Mouse (Mus musculus): ENCODE measurements around the gene Hrh1. TPM values are rescaled to one million over a fixed set of nuclear protein-coding genes. Genes with fewer than 3 reads are reported as not detected.

Hrh1 gene
- total RNA-seq, 2 experiments from 2014 or later, result 17.9 to 18.5 TPM

DNA sequence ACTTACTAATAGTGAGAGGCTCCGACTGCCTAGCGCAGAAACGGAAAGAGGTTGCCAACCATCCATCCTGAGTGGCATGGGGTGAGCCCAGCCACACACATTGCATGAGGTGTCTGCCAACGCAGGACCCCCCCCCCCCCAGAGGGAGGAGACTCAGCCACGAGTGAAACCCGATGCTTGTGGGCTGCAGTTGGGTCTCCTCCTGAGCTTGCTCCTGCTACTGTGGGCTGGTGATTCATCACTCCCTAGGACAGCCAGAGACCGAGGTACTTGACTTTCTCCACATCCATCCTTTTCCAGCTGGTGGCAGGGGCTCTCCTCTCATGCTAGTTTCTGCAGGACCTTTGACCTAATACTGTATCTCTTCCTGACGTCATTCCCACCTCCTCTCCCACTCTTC lies 5.9 kb downstream of the Hrh1 start:
- intact Hi-C loops (cut with DNase I), result no loop called here
- no peak for DNase-seq (ENCODE audit: low spot score in 2 of 2)

DNA sequence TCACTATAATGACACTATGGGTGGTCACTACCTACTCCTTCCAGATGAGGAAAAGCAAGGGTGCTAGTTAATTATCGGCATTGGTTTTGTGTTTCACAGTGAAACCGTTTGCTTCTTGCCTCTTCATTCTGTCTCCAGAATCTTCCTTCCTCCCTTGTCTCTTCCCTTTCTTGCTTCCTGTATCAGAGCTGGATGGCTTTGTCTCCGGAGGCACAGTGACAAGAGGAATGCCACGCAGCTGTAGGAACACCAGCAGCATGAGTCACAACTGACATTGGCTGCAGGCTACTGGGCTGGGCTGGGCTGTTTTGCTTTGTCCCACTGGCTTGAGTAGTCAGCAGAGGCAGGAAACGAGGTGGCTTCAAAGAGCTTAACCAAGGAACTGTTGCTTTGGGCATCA lies 6.4 kb downstream of the Hrh1 start:
- no peak for DNase-seq (ENCODE audit: low spot score in 2 of 2)
- intact Hi-C loops (cut with DNase I), result no loop called here

DNA sequence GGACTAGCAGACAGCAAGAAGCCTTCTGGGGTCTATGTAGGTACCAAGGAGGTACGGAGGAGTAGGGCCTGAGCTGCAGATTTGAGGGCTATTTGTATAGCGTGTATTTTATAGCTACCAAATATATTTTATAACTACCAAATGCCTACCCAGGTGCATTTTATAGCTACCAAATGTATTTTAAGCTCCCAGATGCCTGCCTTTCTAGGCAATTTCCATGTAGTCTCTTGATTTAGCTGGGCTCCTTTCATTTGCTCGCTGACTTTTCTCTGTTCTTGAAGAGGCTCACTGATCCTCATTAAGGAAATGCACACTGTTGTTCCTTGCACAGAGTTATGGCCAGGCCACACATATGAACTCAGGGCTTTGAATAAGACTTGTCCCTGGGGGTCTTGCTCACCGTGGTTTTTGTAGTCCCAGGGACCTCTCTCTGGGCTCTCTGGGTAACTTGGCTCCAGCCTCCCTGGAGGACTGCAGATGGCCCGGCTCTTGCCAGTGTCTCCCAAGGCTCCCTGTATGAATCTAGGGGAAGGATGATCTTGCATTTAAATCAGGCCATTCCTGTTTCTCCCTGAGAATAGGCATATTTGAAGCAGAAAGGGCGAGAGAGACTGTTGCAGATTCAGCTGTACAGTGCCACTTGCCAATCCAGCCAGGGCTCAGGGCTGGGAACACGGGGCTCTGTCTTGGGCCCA lies 7.2 kb downstream of the Hrh1 start:
- intact Hi-C loops (cut with DNase I), result no loop called here
- peak; percentile 37 to 68 for DNase-seq (ENCODE audit: low spot score in 2 of 2)

GRCm38 (mm10) chr6:114406634-114407033 lies 8.9 kb downstream of the Hrh1 start:
- intact Hi-C loops (cut with DNase I), result no loop called here

DNA sequence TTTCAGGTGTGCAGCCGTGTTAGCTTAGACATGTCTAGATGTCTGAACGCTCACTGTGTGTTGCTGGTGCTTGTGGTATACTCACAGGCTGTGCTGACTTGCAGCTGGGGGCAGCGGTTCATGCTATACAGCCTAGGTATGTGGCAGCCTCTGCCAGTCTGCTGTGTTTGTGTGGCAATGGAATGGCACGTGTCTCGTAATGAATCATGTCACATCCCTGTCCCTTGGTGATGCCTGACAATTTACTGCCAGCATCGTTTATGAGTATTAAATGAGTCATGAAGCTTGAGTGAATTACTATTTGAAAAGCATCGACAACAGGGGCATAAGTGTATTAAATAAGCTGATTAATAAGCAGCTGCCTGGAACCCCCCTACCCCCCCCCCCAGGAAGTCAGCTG lies 9.3 kb downstream of the Hrh1 start:
- no peak for DNase-seq (ENCODE audit: low spot score in 2 of 2)
- intact Hi-C loops (cut with DNase I), result no loop called here

More at GRCm38 (mm10) chr6:114406634-114407033, 8.9 kb downstream of the Hrh1 start:
- DNase-seq (ENCODE audit: low spot score in 2 of 2), result no peak

DNA sequence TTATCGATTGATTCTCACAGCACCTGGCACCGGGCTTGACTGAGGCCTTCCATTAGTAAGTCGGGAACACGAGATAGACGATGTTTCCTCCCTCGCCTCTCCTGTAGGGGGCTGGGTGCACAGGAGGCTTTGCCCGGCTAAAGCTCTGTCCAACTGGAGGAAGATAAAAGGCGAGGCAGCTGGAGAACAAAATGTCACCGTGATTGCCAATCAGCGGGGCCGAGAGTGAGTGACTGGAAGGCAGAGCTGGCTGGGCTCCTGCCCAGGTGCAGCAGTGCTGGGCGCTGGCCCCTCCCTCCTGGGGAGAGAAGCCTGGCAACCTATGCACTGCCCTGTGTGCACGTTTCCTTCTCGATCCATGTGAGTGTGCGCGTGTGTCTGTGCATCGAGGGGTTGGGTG lies 10.5 kb downstream of the Hrh1 start:
- no peak for DNase-seq (ENCODE audit: low spot score in 2 of 2)
- intact Hi-C loops (cut with DNase I), result no loop called here

DNA sequence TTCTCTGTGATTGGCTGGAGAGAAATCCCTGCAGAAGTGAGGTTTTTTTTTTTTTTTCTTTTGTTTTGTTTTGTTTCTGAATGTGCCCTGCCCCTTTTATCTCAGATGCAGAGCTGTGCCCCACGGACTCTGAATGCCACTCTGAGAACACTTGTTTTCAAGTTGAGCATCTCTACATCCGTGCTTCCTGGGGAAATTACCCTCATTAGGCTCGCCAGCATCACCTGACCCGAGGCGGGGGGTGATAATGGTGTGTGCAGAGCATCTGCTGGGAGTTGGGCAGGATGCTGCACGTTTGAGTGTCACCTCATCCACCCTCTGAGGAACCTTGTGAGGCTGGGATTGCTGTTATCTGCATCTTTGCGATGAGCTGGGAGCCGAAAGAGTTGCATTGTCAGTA lies 14.2 kb downstream of the Hrh1 start:
- intact Hi-C loops (cut with DNase I), result no loop called here
- no peak for DNase-seq (ENCODE audit: low spot score in 2 of 2)

GRCm38 (mm10) chr6:114414510-114414909 lies 16.8 kb downstream of the Hrh1 start:
- intact Hi-C loops (cut with DNase I), result no loop called here
- peak; percentile 50 to 83 for DNase-seq (ENCODE audit: low spot score in 2 of 2)

- no peak for DNase-seq (ENCODE audit: low spot score in 2 of 2)
- intact Hi-C loops (cut with DNase I), result no loop called here
Observed at GRCm38 (mm10) chr6:114418037-114418436, 20.3 kb downstream of the Hrh1 start.

- intact Hi-C loops (cut with DNase I), result no loop called here
- DNase-seq (ENCODE audit: low spot score in 2 of 2), result no peak
Observed at GRCm38 (mm10) chr6:114421061-114421460, 23.3 kb downstream of the Hrh1 start.

DNA sequence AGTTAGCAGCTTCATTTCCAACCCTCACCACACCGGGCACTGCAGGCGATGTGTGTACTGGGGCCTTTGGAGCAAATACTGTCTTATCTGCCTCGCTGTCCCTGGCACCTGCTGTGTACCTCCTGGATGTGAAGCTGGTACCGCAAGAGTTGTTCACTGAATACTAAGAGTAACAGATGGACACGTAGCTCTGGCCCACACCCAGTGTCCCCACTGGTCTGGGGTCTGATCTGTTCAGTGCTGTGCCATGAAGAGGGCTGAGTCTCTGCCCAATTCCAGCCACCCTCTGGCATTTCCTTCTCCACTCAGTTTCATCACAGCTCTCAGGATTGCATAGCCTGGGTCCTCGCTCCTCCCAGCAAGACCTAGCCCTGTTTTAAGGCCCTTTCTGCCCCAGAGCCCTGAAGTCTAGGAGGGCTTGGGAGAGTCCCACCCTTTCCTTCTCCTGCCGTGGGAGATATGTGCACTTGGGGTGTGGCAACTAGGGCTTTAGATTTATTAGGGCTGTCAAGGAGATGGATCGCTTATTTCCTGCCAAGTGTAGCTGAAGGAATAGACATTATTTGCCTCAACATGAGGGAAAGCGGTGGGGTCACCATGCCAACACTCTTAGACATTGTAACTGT lies 25.4 kb downstream of the Hrh1 start:
- no peak for DNase-seq (ENCODE audit: low spot score in 2 of 2)

DNA sequence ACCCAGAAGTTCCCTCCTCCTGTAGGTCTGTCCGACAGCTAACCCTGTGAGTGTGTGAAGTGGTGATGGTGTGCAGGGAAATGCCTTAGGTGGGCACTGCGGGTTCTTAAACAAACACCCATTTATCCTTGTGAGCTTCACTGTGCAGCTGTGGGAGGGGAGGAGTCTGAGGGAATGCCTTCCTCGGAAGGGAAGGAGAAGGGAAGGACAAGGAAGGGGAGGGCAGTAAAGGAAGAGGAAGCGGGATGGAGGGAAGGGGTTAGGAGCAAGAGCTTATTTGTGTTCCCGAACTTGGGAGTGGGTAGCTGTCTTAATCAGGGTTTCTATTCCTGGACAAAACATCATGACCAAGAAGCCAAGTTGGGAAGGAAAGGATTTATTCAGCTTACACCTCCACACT lies 27.6 kb downstream of the Hrh1 start:
- intact Hi-C loops (cut with DNase I), result no loop called here
- no peak for DNase-seq (ENCODE audit: low spot score in 2 of 2)

More for the DNA sequence above, 25.4 kb downstream of the Hrh1 start:
- intact Hi-C loops (cut with DNase I), result no loop called here

GRCm38 (mm10) chr6:114427641-114428040 lies 29.9 kb downstream of the Hrh1 start:
- no peak for DNase-seq (ENCODE audit: low spot score in 2 of 2)
- intact Hi-C loops (cut with DNase I), result no loop called here

DNA sequence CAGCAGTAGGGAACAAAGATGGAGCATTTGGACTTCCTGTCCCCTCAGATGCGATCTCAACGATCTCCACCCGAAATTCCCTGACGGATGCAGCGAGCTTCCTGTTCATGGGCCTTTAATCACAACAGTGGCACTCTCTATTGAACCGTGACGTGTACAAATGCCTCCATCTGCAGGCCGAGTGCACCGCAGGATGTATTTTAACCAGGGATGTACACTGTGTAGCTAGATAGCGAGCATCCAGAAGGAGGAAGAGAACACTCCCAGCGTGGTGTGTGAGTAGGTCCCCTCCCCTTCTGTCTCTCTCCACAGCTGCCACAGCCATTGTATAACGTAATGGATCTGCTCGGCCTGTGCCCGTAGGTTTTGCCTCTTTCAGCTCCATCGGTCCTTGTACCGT lies 31.1 kb downstream of the Hrh1 start:
- no peak for DNase-seq (ENCODE audit: low spot score in 2 of 2)
- intact Hi-C loops (cut with DNase I), result no loop called here

GRCm38 (mm10) chr6:114432591-114432990 lies 34.9 kb downstream of the Hrh1 start:
- intact Hi-C loops (cut with DNase I), result no loop called here
- no peak for DNase-seq (ENCODE audit: low spot score in 2 of 2)

- no peak for DNase-seq (ENCODE audit: low spot score in 2 of 2)
- intact Hi-C loops (cut with DNase I), result no loop called here
Observed at GRCm38 (mm10) chr6:114434524-114434923, 36.8 kb downstream of the Hrh1 start.

- intact Hi-C loops (cut with DNase I), result no loop called here
- DNase-seq (ENCODE audit: low spot score in 2 of 2), result no peak
Observed at GRCm38 (mm10) chr6:114440302-114440701, 42.6 kb downstream of the Hrh1 start.

- intact Hi-C loops (cut with DNase I), result no loop called here
Observed at GRCm38 (mm10) chr6:114440788-114441453, 43.2 kb downstream of the Hrh1 start.

DNA sequence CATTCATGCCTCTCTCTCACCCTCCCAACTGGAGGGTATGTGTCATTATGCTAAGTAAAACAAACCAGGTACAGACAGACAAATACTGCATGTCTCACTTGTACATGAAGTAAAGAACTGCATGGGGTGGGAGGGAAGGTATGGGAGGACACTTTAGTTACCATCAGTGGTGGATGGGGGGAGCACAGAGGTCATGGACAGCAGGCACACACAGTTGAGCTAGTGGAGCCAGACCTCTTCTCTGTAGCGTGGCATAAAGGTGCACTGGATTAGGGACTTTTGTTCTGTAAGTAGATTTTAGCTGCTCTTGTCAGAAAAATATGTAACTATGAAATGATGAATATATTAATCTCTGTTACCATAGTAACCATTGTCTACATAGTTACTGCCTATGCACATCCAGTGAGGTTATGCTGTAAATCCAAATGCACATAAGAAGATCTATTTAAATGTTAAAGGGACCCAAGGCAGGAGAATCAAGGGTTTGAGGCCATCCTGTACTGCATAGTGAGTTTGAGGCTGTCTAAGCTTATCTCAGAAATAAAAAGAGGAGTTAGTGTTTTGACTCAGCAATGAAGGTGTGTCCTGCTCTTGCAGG lies 46.6 kb downstream of the Hrh1 start:
- intact Hi-C loops (cut with DNase I), result no loop called here
- DNase-seq (ENCODE audit: low spot score in 2 of 2), result no peak

More at GRCm38 (mm10) chr6:114440788-114441453, 43.2 kb downstream of the Hrh1 start:
- no peak for DNase-seq (ENCODE audit: low spot score in 2 of 2)

DNA sequence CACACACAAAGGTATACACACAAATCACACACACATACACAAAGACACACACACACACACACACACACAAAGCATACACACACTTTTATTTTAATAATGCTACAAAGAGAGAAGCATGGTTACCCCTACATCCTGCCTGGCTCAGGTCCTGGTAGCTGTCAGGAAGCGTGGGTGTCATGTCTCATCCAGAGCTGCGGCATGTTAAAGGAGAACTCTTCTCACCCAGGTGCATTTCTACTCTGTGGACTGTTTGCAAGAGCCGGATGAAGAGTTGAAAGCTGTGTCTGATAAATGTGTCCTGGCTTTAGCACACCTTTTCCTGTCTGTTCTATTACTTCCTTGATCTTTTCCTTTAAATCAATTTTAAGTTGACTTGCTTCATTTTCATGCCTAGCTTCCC lies 47.2 kb downstream of the Hrh1 start:
- intact Hi-C loops (cut with DNase I), result no loop called here
- no peak for DNase-seq (ENCODE audit: low spot score in 2 of 2)

Measured in left cerebral cortex, postnatal 14 days (tissue).